Mouse (Mus musculus) lung, postnatal 0 days (tissue): Measurements from ENCODE around the gene Sdhb.

Source experiments
- CTCF ChIP-seq: IDR thresholded peaks from 2 replicates; pipeline ENCODE4 v1.5.1; 2016; ENCODE audit warnings: antibody characterized with exemption, mild to moderate bottlenecking
- EP300 ChIP-seq: IDR thresholded peaks from 2 replicates; pipeline ENCODE4 v1.6.1; 2016; ENCODE audit warnings: antibody characterized with exemption, mild to moderate bottlenecking, control low read depth

DNA sequence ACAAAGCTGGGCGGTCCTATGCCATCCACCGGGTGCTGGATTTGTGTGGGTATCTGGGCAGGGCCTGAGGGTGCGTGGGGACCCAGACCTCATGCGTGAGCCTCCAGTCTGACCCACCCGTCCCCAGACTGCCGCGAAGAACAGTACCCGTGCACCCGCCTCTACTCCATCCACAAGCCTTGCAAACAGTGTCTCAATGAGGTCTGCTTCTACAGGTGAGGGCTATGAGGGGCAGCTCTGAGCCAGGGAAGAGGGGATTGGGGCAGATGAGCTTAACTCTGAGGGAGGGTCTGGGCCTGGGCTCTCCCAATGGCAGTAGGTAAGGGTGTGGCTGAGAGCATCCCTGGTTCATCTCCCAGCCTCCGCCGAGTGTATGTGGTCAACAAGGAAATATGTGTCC lies 53.9 kb downstream of the Sdhb start:
- no peak for TF ChIP-seq CTCF
- no peak for TF ChIP-seq EP300
